Mouse (Mus musculus): Measurements from ENCODE around the gene Zan.

DNA sequence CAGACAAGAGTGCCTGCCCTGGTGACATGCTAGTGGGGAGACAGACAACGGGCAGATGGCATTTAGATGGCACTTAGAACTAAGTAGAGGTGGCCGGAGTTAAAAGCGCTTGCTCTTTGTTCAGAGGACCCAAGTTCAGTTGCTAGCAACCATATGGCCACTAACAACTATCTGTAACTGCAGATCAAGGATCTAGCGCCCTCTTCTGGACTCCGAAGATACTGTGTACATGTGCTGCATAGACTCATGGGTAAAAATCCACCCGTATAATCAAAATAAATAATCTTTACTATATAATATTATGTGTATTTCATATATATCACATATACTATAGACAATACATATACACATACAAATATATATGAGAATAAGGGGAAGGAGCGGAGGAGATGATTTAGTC is 10.8 kb upstream of the Zan start:
- no peak for TF ChIP-seq CTCF (IDR thresholded peaks at IDR 0.05; ENCODE audit: low read depth, low read length)
- TF ChIP-seq POLR2A (IDR thresholded peaks at IDR 0.05; ENCODE audit: insufficient read depth, low read length), result no peak

All from ES-Bruce4 (cell line).